Mouse (Mus musculus) ZHBTc4 (cell line): ENCODE data around the gene Elk1.

Experiments
- DNase-seq: peaks from one replicate; pipeline ENCODE4 v3.0.0-alpha.2; 2011; ENCODE audit warnings: low read depth, low spot score

Elk1 gene

DNA sequence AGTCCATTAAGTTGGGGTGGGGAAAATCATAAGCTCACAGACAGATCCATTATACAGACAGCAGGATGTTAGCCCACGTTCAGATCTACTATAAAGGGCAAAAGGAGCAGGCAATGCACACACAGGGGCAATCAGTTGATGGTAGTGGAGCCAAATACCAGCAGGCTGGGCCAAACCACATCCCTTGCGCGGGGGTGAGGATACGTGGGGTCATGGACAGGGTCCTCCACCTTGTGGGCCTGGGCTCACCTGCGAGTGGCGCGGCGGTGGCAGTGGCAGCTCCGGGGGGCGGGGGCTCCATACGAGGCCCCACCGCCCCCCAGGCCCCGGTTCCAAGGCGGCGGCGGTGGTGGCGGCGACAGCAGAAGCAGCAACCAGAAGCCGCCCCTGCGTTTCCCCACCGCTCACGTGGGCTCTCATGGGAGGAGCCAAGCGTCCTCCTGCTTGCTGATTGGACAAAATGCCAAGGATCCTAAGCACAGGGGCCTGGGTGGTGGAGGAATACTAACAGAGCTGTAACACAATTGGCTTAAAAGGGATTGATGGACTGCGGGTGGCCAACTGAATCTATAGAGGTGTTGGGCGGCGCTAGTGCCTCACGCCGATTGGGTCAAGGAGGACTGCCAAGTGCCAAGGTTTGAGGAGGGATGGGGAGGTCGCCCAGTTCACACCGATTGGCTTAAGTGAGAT is at the start of gene Elk1:
Gene Elk1, minus strand, starts transcription at position 418 of the 690 bp plus-strand sequence.
- peak; percentile 96 for DNase-seq

DNA sequence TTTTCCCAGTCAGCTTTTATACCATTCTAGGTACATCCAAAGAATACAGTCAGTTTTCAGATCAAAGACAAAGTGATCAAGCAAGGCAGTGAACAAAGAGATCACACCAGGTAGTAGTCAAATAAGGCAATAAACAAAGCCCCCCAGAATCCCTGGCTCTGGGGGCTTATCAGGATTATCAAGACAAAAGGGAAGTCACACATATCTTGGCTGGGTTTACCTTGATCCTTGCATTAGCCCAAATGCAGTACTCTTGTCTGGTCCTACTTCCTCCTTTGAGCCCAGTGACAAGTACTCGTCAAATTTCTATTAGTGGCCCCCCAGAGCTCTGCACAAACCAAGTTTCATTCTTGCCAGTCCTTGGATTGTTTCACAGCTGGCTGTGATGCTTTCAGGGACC is 30.5 kb upstream of the Elk1 start:
- DNase-seq, result no peak

DNA sequence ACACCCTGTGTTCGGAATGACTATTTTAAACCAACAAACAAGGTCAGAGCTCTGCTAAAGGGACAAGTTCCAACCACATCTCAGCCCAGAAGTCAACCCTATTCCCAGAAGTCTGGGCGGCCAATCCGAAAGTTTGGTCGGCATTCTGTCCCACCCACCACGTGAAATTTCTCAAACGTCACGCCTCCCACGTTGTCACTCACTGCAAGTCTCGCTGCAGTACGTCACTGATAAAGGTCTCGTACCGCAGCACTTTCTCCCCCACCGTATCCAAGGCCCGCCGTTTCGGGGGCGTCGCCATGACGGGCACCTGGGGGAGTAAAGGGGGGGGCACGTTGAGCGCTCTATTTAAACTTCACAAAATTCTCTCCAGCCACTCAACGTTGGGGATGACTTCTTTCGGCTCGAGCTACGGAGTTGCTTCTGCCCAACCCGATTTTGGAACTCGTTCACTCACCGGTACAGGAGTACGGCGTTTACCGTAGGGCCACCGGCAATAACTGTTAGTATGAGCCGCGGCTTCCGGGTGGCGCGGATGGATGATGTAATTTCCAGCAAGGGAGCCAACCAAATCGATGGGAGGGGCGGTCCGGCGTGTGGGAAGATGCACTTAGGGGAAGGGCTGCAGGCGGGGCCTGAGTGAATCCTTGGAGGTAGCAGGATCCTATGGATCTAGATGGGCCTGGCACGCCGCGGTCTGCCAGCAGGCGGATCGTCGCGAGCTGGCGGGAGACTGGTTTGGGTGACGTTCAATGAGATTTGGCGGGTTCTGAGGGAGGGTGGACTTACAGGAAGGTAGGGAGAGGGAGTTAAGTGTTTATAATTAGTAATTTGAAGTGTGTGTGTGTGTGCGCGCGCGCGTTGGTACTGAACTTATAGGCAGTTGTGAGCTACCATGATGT is 11.3 kb upstream of the Elk1 start, which contains the start of gene Uxt:
Gene Uxt, minus strand, starts transcription at position 541 of the 902 bp plus-strand sequence.
- peak; percentile 97 for DNase-seq

DNA sequence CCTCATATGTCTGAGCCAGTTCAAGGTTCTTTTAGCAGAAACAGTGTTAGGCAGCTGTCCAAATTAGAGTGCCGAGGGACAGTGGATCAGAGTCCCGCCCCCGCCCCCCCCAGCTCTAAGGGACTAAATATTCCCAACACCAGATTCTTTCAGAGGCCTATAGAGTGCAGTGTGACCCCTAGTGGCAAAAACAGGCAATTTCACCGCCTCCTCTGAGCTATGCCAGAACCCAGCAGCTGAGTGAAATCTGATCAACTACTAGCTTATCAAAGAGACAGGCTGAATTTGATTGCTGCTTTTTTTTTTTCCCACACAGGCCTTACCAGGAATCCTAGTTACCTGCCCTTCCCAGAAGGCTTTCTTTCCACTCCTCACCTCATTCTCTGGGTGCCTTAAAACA is 4.4 kb downstream of the Elk1 start:
- peak; percentile 42 for DNase-seq

DNA sequence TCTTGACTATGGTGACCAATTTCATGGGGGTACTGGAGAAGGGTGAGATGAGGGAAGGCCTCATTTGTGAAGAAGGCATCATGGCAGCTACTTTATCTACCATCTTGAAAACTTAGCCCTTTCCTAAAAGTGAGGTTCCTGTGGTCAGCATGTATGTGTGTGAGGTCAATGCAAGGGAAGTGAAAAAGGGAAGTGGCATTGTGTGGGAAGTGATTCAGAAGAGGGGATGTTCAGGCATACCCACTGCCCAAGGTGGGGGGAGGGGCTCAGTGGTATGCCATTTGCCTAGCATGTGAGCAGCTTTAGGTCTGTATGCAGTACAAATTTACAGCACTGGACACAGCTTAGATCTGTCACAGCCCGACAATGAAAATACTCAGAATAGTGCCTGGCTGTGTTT is 18.4 kb downstream of the Elk1 start:
- DNase-seq, result no peak

DNA sequence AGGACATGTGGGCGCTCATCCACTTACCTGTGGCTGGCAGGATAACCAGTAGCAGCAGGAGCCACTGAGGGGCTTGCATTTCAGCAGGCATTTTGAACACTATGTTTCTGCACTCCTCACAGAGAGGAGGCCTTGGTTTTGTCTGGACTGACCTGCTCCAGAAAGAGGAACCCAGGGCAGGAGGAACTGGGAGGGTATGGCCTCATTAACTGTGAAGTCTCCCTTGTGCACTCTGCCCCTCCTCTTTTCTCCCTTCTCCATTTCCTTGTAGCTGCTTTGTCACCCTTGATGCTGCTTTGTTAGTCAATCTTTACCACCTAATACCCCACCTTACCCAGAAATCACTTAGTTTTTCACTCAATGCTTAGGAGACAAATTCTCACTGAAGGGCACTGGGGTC is 19.0 kb downstream of the Elk1 start, which contains the start of gene Cfp:
Gene Cfp, minus strand, starts transcription at position 192 of the 400 bp plus-strand sequence.
- DNase-seq, result peak; percentile 23

DNA sequence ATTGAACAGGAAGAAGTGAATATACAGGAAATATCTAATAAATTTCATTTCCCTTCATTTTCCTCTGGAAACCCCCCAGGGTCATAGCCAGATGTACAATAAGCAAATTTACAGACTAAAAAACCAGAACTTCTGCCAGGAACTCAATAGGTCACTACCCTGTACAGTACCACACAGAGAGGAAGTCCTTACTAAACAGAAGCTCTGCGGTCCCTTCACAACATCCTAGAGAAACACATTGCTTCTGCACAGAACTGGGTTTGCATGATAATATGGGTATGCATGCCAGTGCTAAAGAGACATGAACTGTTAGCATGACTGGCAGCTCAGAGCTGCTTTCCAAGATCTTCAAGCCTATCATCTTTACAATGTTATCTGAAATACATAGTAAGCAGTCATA is 20.5 kb downstream of the Elk1 start:
- no peak for DNase-seq

DNA sequence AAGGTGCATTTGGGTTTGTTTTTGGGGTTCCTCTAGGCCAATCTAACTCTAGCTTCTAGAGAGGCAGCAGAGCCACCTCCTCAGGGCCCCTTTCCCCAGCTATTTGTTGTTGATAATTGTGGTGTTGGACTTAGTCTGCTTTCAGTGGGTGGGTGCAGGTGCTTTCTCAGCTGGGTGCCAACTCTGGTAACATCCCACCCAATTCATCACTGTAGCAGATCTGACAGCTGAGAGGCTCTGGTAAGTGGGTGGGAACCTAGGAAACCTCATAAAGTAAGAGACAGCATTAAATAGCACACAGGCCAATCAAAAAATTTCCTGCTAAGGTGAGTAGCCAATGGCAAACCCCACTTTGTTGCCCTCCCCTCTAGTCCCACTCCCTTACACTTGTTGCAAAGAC is 25.4 kb downstream of the Elk1 start:
- no peak for DNase-seq

DNA sequence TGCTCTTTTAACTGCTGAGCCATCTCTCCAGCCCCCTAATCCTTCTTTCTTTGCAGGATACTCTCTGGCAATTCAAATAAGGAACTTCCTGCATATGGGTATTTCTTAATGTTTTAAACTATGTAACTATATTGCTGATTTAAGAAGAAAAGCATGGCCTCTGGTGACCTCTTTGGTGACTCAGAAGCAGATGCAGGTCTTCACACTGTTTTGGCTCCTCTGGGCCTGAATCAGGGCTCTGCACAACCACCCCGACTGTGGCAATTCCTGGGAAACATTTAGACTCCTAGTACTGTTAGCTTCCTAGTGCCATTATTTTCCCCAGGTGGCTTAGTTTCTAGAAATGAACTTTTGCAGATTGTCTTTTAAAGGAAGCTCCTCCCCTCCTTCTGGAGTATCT is 26.9 kb downstream of the Elk1 start:
- DNase-seq, result no peak

DNA sequence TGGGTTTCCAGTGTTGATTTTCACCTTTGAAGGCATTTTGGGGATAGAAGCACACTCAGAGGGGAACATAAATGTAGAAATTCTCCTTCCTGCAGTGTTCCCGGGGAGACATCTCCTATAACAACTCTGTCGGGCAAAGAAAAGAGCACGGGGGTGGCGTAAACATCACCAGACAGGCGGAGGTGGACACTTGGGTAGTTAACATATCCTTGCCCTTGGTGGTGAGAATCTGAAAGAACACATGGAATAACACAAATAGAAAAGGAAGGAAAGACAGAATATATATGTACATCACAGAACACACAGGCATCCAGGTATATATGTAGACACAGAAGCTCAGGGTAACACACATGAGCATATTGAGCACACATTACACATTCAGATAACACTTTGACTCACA is 29.0 kb downstream of the Elk1 start:
- no peak for DNase-seq

DNA sequence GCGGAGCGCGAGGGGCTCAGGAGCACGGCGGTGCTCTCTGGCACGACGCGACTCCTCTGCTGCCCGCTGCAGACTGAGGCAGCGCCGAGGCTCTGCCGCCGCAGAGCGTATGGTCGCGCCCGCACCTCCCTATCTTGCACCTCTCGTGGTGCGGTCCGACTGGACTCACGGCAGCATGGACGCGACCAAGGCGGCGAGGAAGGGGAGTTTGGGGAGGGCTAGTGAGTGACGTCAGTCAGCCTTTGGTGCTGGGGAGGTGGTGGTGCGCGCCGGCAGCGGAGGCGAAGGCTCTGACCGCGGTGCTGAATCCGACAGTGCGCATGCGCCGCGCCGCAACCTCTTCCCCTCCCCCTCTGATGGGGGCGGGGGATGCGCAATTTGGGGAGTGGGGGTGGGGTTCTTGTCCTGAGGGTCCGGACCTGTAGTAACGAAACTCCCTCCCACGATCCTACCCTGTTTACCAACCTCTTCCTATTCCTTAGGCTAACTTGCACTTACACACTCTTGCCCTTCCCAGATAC is 29.5 kb downstream of the Elk1 start, which contains the start of gene Syn1:
Gene Syn1, minus strand, starts transcription at position 161 of the 521 bp plus-strand sequence.
- peak; percentile 96 for DNase-seq

DNA sequence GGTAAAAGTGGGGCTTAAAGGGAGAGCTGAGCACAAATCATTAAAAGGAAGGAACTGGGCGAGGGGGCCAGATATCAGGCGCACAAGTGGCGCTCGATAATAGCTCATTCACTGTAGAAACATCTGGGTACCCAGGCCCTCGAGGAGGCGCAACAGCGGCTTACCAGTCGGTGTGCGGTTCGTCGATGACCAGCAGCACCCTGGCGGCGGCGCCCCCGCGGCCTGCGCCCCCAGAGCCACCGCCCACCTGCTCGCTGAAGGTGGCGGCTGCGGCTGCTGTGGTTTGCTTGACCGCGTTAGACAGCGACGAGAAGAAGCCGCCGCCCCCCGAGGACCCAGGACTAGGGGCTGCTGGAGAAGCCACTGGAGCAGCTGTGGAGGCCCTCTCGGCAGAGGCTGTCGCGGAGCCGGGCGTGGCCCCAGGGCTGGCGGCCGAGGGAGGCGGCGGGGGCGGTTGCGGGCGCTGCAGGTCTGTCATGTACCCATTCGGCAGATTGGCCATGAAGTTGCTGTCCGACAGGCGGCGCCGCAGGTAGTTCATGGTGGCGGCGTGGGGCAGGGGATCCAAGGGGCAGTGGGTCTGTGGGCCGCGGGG is 30.1 kb downstream of the Elk1 start:
- no peak for DNase-seq

DNA sequence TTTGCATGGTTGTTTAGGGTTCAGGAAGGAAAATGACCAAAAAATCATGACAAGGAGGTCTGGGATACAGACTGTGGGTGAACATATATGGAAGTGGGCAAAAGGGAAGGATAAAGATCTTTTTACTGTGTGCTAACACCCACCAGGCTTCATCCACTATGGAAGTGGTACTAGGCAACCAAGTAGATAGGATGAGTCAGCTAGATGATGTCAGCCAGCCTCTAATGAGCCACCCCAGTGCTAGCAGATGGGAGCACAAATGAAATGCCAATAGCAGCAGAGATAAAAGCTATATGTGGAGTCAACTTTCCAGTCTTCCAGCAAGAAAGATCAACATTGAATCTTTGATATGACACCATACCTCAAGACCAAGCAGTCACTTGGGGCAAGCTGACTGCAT is 35.3 kb downstream of the Elk1 start:
- DNase-seq, result no peak

DNA sequence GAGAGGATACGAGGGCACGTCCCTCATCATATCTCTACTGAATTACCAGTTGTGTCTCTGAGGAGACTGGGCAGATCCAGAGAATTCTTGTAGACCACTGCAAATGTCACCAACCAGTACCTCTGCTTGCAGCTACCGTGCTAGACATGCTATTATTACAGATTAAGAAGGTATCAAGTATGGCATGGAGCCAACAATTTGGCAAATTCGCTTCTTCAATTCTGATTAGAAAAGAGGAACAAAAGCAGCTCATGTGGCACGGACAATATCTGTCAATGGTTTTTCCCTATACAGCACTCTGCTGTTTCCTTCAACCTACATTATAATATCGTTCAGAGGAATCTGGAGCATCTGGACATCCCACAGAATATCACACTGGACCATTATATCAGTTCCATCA is 36.7 kb downstream of the Elk1 start:
- DNase-seq, result no peak

DNA sequence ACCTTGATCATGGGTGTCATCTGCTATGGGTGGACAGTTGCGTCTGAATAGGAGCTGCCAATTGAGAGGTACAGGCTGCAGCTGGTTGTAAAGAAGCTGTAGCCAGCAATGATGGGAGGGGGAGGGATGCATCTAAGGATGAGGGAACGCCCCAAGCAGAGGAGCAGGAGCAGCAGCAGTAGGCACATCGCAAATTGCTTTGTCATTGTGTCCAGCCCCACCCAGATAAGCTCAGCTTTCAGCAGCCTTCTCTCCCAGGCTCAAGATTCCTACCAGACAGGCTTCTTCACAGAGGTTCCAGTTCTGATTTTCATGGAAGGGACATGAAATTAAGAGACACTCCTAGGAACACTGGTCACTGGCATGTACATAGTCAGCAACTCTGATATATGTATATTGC is 40.3 kb downstream of the Elk1 start:
- peak; percentile 79 for DNase-seq
